Mouse (Mus musculus) T-helper 2 cell (primary cell): ENCODE results near the gene Spata31d1b.
"Not testable (repeated sequence)": the region's sequence is repeated elsewhere in the genome, so short reads cannot be mapped to it uniquely, and the experiment has no call there.

ENCODE experiments used
- in situ Hi-C: fragments of 300-600 bp; cut with MboI, MseI; formaldehyde crosslinking; loops from one replicate; pipeline ENCODE4 v1.15.1; 2025; ENCODE audit warnings: high pct_unique_total_duplicates

Gene Spata31d1b

GRCm38 (mm10) chr13:59711984-59712383, at the start of gene Spata31d1b:
Gene Spata31d1b (plus strand): TSS chr13:59712284.
- in situ Hi-C loops = not testable (repeated sequence)

GRCm38 (mm10) chr13:59663939-59664712, 48.0 kb upstream of the Spata31d1b start:
- in situ Hi-C loops = no loop called here

GRCm38 (mm10) chr13:59667763-59668162, 44.3 kb upstream of the Spata31d1b start:
- in situ Hi-C loops = no loop called here

- in situ Hi-C loops = no loop called here
Measured at GRCm38 (mm10) chr13:59668501-59669093, 43.5 kb upstream of the Spata31d1b start.

GRCm38 (mm10) chr13:59669946-59670345, 42.1 kb upstream of the Spata31d1b start:
- in situ Hi-C loops = loop anchor here (5.0 kb wide), 1 partner anchor 57 kb away; no protein-coding TSS in a partner anchor

- in situ Hi-C loops = loop anchor here (5.0 kb wide), 1 partner anchor 56 kb away; no protein-coding TSS in a partner anchor
Measured at GRCm38 (mm10) chr13:59671521-59671920, 40.6 kb upstream of the Spata31d1b start.

- in situ Hi-C loops = loop anchor here (5.0 kb wide), 1 partner anchor 55 kb away; no protein-coding TSS in a partner anchor
Measured at GRCm38 (mm10) chr13:59672248-59672647, 39.8 kb upstream of the Spata31d1b start.

- in situ Hi-C loops = loop anchor here (5.0 kb wide), 1 partner anchor 54 kb away; no protein-coding TSS in a partner anchor
Measured at GRCm38 (mm10) chr13:59673597-59673996, 38.5 kb upstream of the Spata31d1b start.

- in situ Hi-C loops = loop anchor here (5.0 kb wide), 1 partner anchor 53 kb away; no protein-coding TSS in a partner anchor
Measured at GRCm38 (mm10) chr13:59674215-59674614, 37.9 kb upstream of the Spata31d1b start.

- in situ Hi-C loops = loop anchor here (5.0 kb wide), 1 partner anchor 53 kb away; no protein-coding TSS in a partner anchor
Measured at GRCm38 (mm10) chr13:59674761-59675150, 37.3 kb upstream of the Spata31d1b start.

- in situ Hi-C loops = no loop called here
Measured at GRCm38 (mm10) chr13:59675151-59676011, 36.7 kb upstream of the Spata31d1b start, which contains the start of gene Golm1. Gene Golm1 (minus strand): TSS chr13:59675811.

GRCm38 (mm10) chr13:59676316-59677229, 35.5 kb upstream of the Spata31d1b start:
- in situ Hi-C loops = no loop called here

- in situ Hi-C loops = no loop called here
Measured at GRCm38 (mm10) chr13:59679306-59679705, 32.8 kb upstream of the Spata31d1b start.

- in situ Hi-C loops = no loop called here
Measured at GRCm38 (mm10) chr13:59679908-59680307, 32.2 kb upstream of the Spata31d1b start.

- in situ Hi-C loops = no loop called here
Measured at GRCm38 (mm10) chr13:59682629-59683028, 29.5 kb upstream of the Spata31d1b start.

GRCm38 (mm10) chr13:59685236-59685635, 26.8 kb upstream of the Spata31d1b start:
- in situ Hi-C loops = no loop called here

GRCm38 (mm10) chr13:59688338-59688770, 23.7 kb upstream of the Spata31d1b start:
- in situ Hi-C loops = no loop called here

- in situ Hi-C loops = no loop called here
Measured at GRCm38 (mm10) chr13:59689313-59689712, 22.8 kb upstream of the Spata31d1b start.

GRCm38 (mm10) chr13:59689843-59690242, 22.2 kb upstream of the Spata31d1b start:
- in situ Hi-C loops = no loop called here

- in situ Hi-C loops = no loop called here
Measured at GRCm38 (mm10) chr13:59690576-59690975, 21.5 kb upstream of the Spata31d1b start.
